Mouse (Mus musculus) small intestine, adult 10 weeks (tissue): ENCODE measurements around the gene Mrps16. TPM values are rescaled to one million over a fixed set of nuclear protein-coding genes. Genes with fewer than 3 reads are reported as not detected.

Source experiments
- polyA plus RNA-seq: library from polyadenylated mRNA; stranded (reverse); fragments of 350-450 nt; fragmentation: Illumina TruSeq; extraction: RNeasy Lipid Tissue Mini Kit (QIAGEN cat#74804); gene quantifications from one replicate; pipeline ENCODE4 v1.2.3, GENCODE M21; 2014; ENCODE audit warnings: low replicate concordance

Gene Mrps16
- polyA plus RNA-seq, result 1.4 TPM

GRCm38 (mm10) chr14:20393205-20393913 lies at the start of gene Mrps16:
Mrps16 (minus strand) TSS chr14:20393634.

GRCm38 (mm10) chr14:20388441-20389129 lies 4.8 kb downstream of the Mrps16 start, which contains the start of gene Dnajc9:
Dnajc9 (minus strand) TSS chr14:20388910.

GRCm38 (mm10) chr14:20347991-20348541 lies 45.4 kb downstream of the Mrps16 start, which contains the start of the genes Ecd and Fam149b:
Ecd (minus strand) TSS chr14:20348121.
Fam149b (plus strand) TSS chr14:20348162.

Other genes with a start within 250 kb of the Mrps16 start
- gene Kcnk5, start 211.8 kb downstream of the Mrps16 start, polyA plus RNA-seq, result 6.9 TPM
- not detected for gene Kcnk16, start 124.4 kb downstream of the Mrps16 start, polyA plus RNA-seq
- 8.5 TPM for gene Nudt13, start 98.9 kb downstream of the Mrps16 start, polyA plus RNA-seq
- gene Ecd, start 45.5 kb downstream of the Mrps16 start, polyA plus RNA-seq, result 11.0 TPM
- 32.9 TPM for gene Fam149b, start 45.5 kb downstream of the Mrps16 start, polyA plus RNA-seq
- gene Dnajc9, start 4.7 kb downstream of the Mrps16 start, polyA plus RNA-seq, result 79.3 TPM
- not detected for gene Cfap70, start 58.6 kb upstream of the Mrps16 start, polyA plus RNA-seq
- 78.3 TPM for gene Anxa7, start 86.5 kb upstream of the Mrps16 start, polyA plus RNA-seq
- gene Mss51, start 103.3 kb upstream of the Mrps16 start, polyA plus RNA-seq, result 2.3 TPM
- 151 TPM for gene Ppp3cb, start 152.9 kb upstream of the Mrps16 start, polyA plus RNA-seq
- gene Usp54, start 247.4 kb upstream of the Mrps16 start, polyA plus RNA-seq, result 2.2 TPM